In the genomic region with DNA sequence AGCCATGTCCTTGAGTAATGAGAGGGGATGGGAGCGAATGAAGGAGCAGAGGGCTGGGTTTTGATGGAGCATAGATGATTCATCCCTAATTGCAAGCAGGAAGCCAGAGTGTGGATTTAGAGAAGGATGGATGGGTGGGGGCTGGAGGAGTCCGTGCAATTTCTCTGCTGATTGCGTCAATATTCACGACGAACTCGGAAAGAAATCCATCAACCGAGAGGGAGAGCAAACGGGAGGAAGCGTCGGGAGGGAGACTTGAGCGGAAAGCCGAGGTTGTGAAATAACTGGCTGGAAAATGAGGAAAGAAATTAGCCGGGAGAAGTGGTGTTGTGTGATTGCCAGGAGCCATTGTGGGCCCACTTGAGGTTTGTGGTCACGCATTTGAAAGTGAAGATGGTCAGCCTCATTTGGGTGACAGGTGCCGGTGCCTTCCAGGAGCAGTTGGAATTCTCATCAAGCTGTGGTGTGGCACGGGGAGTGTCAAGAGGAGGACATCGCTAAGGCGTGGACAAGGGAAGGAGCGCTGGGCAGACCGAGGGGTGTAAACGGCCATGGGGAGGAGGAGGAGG, we compare ENCODE assay signal across 13 mouse cellular contexts. TPM values are rescaled to one million over a fixed set of nuclear protein-coding genes. Genes with fewer than 3 reads are reported as not detected.
DNase-seq lines count a peak whose midpoint lies in the region; ATAC-seq and TF ChIP-seq lines count a peak whose summit lies in the region.
"Had no signal": no experiment of that assay in that cellular context is flagged by ENCODE, and none has a peak within 500 bp of the region (broad histone marks: within the 10 kb centered on the region; RNA-seq: fewer than 3 reads in every experiment).

No protein-coding gene starts in this region.

- H3K9me3 ChIP-seq in megakaryocyte, embryonic 14.5 days: peaks cover 14% of the 10 kb centered on the region
- no peaks in the 10 kb centered on the region for H3K9me3 ChIP-seq in stomach, postnatal 0 days (ENCODE audit: control insufficient read depth, low read length)
- no peaks in the 10 kb centered on the region for H3K9me3 ChIP-seq in intestine, embryonic 15.5 days
- H3K9me3 ChIP-seq: G1E; heart, embryonic 15.5 days had no signal

- H3K4me1 ChIP-seq in megakaryocyte, embryonic 14.5 days: peaks cover 74% of the 10 kb centered on the region
- no peaks in the 10 kb centered on the region for H3K4me1 ChIP-seq in stomach, postnatal 0 days (replicated peaks; ENCODE audit: control insufficient read depth, insufficient read depth)
- H3K4me1 ChIP-seq in intestine, embryonic 15.5 days (replicated peaks): peaks cover 4% of the 10 kb centered on the region

- H3K36me3 ChIP-seq in megakaryocyte, embryonic 14.5 days (replicated peaks; ENCODE audit: low read length): peaks cover 17% of the 10 kb centered on the region
- H3K36me3 ChIP-seq in stomach, postnatal 0 days (ENCODE audit: control insufficient read depth, insufficient read depth, low read length): no peaks in the 10 kb centered on the region
- H3K36me3 ChIP-seq in intestine, embryonic 15.5 days: no peaks in the 10 kb centered on the region
- H3K36me3 ChIP-seq: heart, embryonic 15.5 days had no signal

- ATAC-seq in megakaryocyte, adult 5-6 weeks (ENCODE audit: poor library complexity, severe bottlenecking): no peak
- peak; percentile 62; the same call in 1 of the 2 replicates for ATAC-seq in stomach, postnatal 0 days (ENCODE audit: low FRiP score, low TSS enrichment)
- ATAC-seq in intestine, embryonic 15.5 days: no peak
- ATAC-seq: intestine, postnatal 0 days had no signal

- H3K27ac ChIP-seq in stomach, postnatal 0 days (replicated peaks): peak overlapping the region; percentile 69; the same call in 1 of the 2 replicates
- H3K27ac ChIP-seq in intestine, embryonic 15.5 days: no peak overlapping the region
- H3K27ac ChIP-seq: heart, embryonic 15.5 days; liver, embryonic 14.5 days had no signal

- no peak for TF ChIP-seq EP300 in stomach, postnatal 0 days (optimal IDR thresholded peaks at IDR 0.05)

- peaks cover 43% of the 10 kb centered on the region for H3K27me3 ChIP-seq in megakaryocyte, embryonic 14.5 days (replicated peaks)
- H3K27me3 ChIP-seq in stomach, postnatal 0 days (ENCODE audit: control insufficient read depth, insufficient read depth, low read length): no peaks in the 10 kb centered on the region
- H3K27me3 ChIP-seq in intestine, embryonic 15.5 days (replicated peaks): no peaks in the 10 kb centered on the region
- H3K27me3 ChIP-seq: heart, embryonic 15.5 days had no signal

- H3K4me2 ChIP-seq in stomach, postnatal 0 days (replicated peaks; ENCODE audit: low read depth): peak overlapping the region; percentile 14; the same call in 1 of the 2 replicates
- no peak overlapping the region for H3K4me2 ChIP-seq in intestine, embryonic 15.5 days (replicated peaks)
- H3K4me2 ChIP-seq: heart, embryonic 15.5 days had no signal

- 42% methylated on average over 21 of the region's 21 CpGs for WGBS in stomach, postnatal 0 days
- WGBS in intestine, embryonic 15.5 days: 57% methylated on average over 21 of the region's 21 CpGs

- no peak overlapping the region for H3K9ac ChIP-seq in stomach, postnatal 0 days (ENCODE audit: low read length)
- no peak overlapping the region for H3K9ac ChIP-seq in intestine, embryonic 15.5 days
- H3K9ac ChIP-seq: heart, embryonic 15.5 days; liver, embryonic 14.5 days had no signal

- TF ChIP-seq CTCF in stomach, postnatal 0 days (IDR thresholded peaks at IDR 0.05; ENCODE audit: low read depth): no peak

- peak overlapping the region; percentile 62 for H3K4me3 ChIP-seq in megakaryocyte, embryonic 14.5 days (replicated peaks)
- no peak overlapping the region for H3K4me3 ChIP-seq in stomach, postnatal 0 days (ENCODE audit: low read depth, low read length)
- H3K4me3 ChIP-seq in intestine, embryonic 15.5 days (replicated peaks): no peak overlapping the region
- H3K4me3 ChIP-seq: heart, embryonic 15.5 days had no signal

- DNase-seq in adipocyte (ENCODE audit: low spot score): peak; percentile 26
- DNase-seq in lung, postnatal 10 days: peak; percentile 65
- peak; percentile 26 for DNase-seq in stomach, postnatal 0 days (ENCODE audit: low spot score)
- no peak for DNase-seq in layer of hippocampus, postnatal 10 days (ENCODE audit: low spot score in 2 of 2)
- DNase-seq: adrenal gland, postnatal 10 days; midbrain, embryonic 14.5 days had no signal

RNA-seq across cellular contexts. Expression of gene Rere, which starts 14.7 kb away (rescaled TPM):
- polyA plus RNA-seq in megakaryocyte, embryonic 14.5 days (2012; ENCODE audit: insufficient read depth, low replicate concordance): 39.0 and 101 TPM in 2 replicates
- 60.3 and 65.8 TPM in 2 replicates for total RNA-seq in megakaryocyte, adult 5-6 weeks (2015)
- total RNA-seq in megakaryocyte, adult 5-6 weeks (2017): 16.3 and 19.1 TPM in 2 replicates
- polyA plus RNA-seq in stomach, postnatal 0 days (2015; fragmentation: Nextera tagmentation; extraction: Ambion mirVana): 8.3 and 12.2 TPM in 2 replicates
- polyA plus RNA-seq in intestine, embryonic 15.5 days (2015; fragmentation: Nextera tagmentation; extraction: Ambion mirVana): 25.6 and 28.4 TPM in 2 replicates
- 100 to 1,000 TPM; 108 to 117 TPM for total RNA-seq in layer of hippocampus, postnatal 10 days (2021)

RNA-seq across cellular contexts. Expression of gene Eno1, which starts 30.2 kb away (rescaled TPM):
- 2,192 and 2,220 TPM in 2 replicates for polyA plus RNA-seq in megakaryocyte, embryonic 14.5 days (2012; ENCODE audit: insufficient read depth, low replicate concordance)
- total RNA-seq in megakaryocyte, adult 5-6 weeks (2015): 382 and 422 TPM in 2 replicates
- total RNA-seq in megakaryocyte, adult 5-6 weeks (2017): 352 and 362 TPM in 2 replicates
- polyA plus RNA-seq in stomach, postnatal 0 days (2015; fragmentation: Nextera tagmentation; extraction: Ambion mirVana): 636 and 733 TPM in 2 replicates
- 1,894 and 1,951 TPM in 2 replicates for polyA plus RNA-seq in intestine, embryonic 15.5 days (2015; fragmentation: Nextera tagmentation; extraction: Ambion mirVana)
- 100 to 1,000 TPM; 323 to 338 TPM for total RNA-seq in layer of hippocampus, postnatal 10 days (2021)

Comparison
In these comparisons a context has a peak if more than half of its experiments do, and no peak if none do; other contexts are left out.
1. DNase-seq: peak in adipocyte (single experiment), lung, postnatal 10 days (single experiment) and stomach, postnatal 0 days (single experiment); none in layer of hippocampus, postnatal 10 days (0 of 2).